Mouse (Mus musculus): Measurements from ENCODE around the gene Ate1.
A peak's percentile ranks its signal among the peaks of the same experiment; 100 is the strongest.

The Ate1 gene

DNA sequence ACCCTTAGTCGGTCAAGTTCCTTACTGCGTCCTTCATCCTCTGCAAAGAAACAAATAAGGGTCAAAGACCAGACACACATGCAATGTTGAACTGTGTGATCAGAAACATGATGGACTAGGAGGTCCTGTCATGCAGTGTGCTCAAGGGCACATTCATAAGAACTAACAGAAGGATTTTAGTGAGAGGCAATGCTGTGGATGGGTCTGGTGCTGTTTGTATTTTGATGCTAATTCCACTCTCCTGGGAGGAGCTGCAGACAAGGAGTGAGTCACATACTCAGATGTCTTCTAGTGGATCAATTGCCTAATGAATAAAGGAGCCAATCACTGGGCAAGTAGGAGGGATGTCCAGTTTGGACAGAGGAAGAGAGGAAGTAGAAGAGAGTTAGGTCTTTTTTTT is 125.5 kb downstream of the Ate1 start:
- DNase-seq (ENCODE audit: low read depth), result no peak

DNA sequence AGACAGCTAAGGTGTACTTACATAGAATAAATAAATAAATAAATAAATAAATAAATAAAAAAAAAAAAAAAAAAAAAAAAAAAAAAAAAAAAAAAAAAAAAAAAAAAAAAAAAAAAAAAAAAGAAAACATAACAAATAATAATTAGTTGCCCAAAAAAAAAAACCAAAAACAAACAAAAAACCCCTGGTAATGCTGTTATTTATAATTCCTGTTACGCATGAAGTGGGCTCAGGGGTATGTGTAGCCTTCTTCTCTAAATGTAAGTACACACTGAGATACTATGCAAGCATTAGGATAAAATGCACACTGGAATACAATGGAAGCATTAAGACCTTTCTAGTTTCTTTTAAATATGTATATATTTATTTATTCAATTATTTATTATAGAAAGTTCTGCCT is 130.1 kb downstream of the Ate1 start:
- peak; percentile 7 for DNase-seq (ENCODE audit: low read depth)

- DNase-seq (ENCODE audit: low read depth), result no peak
Observed at GRCm38 (mm10) chr7:130386308-130386707, 133.9 kb downstream of the Ate1 start.

- no peak for DNase-seq (ENCODE audit: low read depth)
Observed at GRCm38 (mm10) chr7:130385732-130386294, 134.4 kb downstream of the Ate1 start.

DNA sequence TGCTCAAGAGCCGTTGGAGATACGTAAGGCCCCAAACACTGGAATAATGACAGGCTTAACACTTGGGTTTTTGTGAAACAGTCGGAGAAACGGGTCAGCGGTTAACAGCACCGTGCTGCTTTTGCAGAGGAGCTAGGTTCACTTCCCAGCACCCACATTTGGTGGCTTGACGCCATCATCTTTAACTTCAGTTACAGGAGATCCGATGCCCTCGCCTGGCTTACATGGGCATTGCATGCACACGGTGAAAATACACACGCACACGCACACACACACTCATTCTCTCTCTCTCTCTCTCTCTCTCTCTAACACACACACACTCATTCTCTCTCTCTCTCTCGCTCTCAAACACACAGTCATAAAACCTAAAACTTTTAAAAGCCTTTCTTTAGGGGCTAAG is 138.0 kb downstream of the Ate1 start:
- no peak for DNase-seq (ENCODE audit: low read depth)

DNA sequence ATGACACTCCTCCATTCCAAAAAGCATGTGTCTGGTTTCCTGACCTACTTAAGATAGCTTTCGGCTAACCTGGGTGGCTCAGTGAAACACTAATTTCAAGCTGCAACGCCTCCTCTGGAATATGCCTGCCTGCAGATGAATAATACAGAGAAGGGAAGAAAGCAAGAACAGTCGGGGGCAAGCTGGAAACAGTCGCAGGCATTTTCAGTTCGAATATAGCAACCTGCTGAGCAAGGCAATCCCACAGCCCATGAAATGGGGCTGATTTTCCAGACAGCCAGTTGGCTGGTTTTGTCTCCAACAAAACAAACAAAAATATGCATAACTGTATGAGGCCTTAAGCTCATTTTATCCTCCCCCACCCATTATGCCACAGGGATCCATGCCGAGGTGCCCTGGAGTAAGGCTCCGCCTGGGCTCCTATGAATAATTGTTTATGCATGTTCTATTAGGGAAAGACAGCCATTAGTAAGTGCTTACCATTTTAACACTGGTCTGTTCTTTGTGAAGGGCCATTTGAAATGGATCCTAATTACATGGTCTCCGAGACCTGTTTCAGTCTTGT is 138.7 kb downstream of the Ate1 start:
- DNase-seq (ENCODE audit: low read depth), result no peak

DNA sequence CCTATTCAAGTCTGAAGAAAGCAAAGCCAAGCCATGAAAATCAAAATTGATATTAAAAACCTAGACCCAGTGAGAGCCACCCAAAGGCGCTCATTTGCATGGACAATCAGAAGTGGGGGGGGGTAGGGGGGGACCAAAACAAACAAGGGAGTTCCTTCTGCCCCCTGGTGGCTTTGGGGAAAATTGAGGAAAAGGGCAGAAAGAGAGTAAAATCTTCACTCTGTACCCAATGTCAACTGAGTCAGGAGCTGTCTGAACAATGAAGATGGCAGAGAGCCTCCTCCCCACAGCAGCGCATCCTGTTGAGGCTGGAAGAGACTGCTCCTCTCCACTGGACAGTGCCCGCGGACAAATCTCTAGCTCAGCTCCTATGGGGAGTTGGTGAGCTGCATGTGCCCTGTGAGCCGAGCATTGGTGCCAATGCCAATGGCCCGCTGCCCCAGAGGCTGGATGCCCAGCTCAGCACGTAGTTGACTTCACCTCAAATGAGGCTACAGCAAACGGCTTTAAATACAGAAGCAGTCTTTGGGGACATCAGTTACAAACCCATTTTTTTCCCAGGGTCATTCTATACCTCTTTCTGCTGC is 139.3 kb downstream of the Ate1 start:
- no peak for DNase-seq (ENCODE audit: low read depth)

DNA sequence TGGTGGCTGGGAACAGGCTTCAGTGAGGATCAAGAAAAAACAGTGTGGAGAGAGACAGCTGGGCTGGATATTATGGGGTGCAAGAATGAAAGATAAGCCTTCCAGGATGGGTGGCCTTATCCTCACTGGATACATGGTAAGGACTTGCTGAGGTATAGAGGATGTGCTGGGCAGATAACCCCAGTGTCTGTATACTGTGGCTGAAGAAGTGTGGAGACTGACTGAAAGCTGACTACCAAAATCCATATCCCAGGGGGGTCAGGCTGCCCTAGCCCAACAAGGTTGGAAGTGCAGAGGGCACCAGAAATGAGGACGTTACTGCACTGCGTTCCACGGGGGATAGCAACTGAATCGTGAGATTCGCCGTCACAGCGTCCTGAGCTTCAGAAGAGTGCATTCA is 139.8 kb downstream of the Ate1 start:
- no peak for DNase-seq (ENCODE audit: low read depth)

DNA sequence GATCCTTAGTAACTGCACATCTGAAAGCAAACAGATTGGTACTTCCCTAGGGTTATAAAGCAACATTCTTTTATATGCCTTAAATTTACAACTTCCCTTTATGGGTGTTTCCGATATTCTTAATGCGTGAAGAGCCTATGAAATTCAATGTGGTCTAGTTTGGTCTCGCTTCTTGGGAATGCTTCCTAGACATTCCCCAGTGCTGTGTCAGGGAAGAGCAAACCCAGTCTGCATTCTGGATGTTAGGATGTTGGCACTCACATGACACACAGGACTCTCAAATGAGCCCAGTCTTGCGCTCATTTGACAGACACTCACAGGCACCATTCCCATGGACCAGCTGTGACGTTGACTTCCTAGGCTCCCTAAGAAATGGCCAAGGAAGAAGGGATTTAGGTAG is 140.3 kb downstream of the Ate1 start:
- no peak for DNase-seq (ENCODE audit: low read depth)

DNA sequence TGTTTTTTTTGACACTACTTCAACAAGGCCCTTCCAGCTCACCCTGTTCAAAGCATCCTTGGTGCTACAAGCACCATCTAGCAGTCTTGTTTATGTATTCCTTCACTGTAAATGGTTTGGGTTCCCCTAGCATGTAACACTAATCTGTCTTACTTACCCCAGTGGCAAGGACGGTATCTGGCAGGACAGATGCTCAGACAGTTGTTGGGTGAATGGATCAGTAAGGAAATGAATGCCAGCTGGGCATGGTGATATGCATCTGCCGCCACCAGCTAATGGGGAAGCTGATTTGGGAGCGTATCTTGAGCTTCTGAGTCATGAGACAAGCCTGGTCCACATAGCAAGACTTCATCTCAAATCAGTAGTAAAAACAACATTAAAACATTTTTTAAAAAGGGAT is 141.9 kb downstream of the Ate1 start:
- DNase-seq (ENCODE audit: low read depth), result no peak

- no peak for DNase-seq (ENCODE audit: low read depth)
Observed at GRCm38 (mm10) chr7:130374311-130374710, 145.9 kb downstream of the Ate1 start.

- DNase-seq (ENCODE audit: low read depth), result no peak
Observed at GRCm38 (mm10) chr7:130368827-130369641, 151.1 kb downstream of the Ate1 start.

- DNase-seq (ENCODE audit: low read depth), result no peak
Observed at GRCm38 (mm10) chr7:130368036-130368826, 151.9 kb downstream of the Ate1 start.

- DNase-seq (ENCODE audit: low read depth), result no peak
Observed at GRCm38 (mm10) chr7:130367222-130368035, 152.7 kb downstream of the Ate1 start.

- no peak for DNase-seq (ENCODE audit: low read depth)
Observed at GRCm38 (mm10) chr7:130365711-130366110, 154.5 kb downstream of the Ate1 start.
